Mouse (Mus musculus) lung, adult 18-20 months (tissue): ENCODE results near the gene Gm4141.
"Not testable (repeated sequence)": the region's sequence is repeated elsewhere in the genome, so short reads cannot be mapped to it uniquely, and the experiment has no call there.

Source experiments
- DNase-seq, 2 experiments: peaks; one replicate each; pipeline ENCODE4 v3.0.0; 2022; ENCODE audit warnings: mixed read lengths in 2 of 2

The Gm4141 gene

GRCm38 (mm10) chr7:20576141-20576540 lies at the start of gene Gm4141:
Gene Gm4141, minus strand, starts transcription at chr7:20576241.
- DNase-seq: not testable (repeated sequence)

- DNase-seq: not testable (repeated sequence)
These were observed 22.9 kb upstream of the Gm4141 start, which contains the start of gene Gm4513 for GRCm38 (mm10) chr7:20598921-20599320. Gene Gm4513, minus strand, starts transcription at chr7:20599021.

GRCm38 (mm10) chr7:20545657-20546056 lies 30.4 kb downstream of the Gm4141 start, which contains the start of gene Gm5726:
Gene Gm5726, minus strand, starts transcription at chr7:20545757.
- DNase-seq: not testable (repeated sequence)

- not testable (repeated sequence) for DNase-seq
These were observed 42.5 kb downstream of the Gm4141 start, which contains the start of gene Vmn1r104 for GRCm38 (mm10) chr7:20533537-20533936. Gene Vmn1r104, plus strand, starts transcription at chr7:20533837.
